Mouse (Mus musculus): ENCODE data around the gene Mus81. TPM values are rescaled to one million over a fixed set of nuclear protein-coding genes. Genes with fewer than 3 reads are reported as not detected.

Gene Mus81
- total RNA-seq (2012; rRNA removed): 31.3 and 36.4 TPM in 2 replicates

- H3K27ac ChIP-seq (ENCODE audit: insufficient read depth, low read depth, low read length, poor library complexity, severe bottlenecking): peak within 1 kb of the TSS; percentile 87
- peaks cover 34% of the 10 kb centered on the region for H3K36me3 ChIP-seq (ENCODE audit: control insufficient read depth, insufficient read depth, low read length, poor library complexity, severe bottlenecking)
- no peaks in the 10 kb centered on the region for H3K9me3 ChIP-seq (ENCODE audit: control insufficient read depth, insufficient read depth, low read depth, low read length)
- H3K4me1 ChIP-seq (ENCODE audit: control insufficient read depth in 2 of 2, insufficient read depth in 2 of 2, low read length in 2 of 2, poor library complexity in 1 of 2): peaks cover 4 to 9% of the 10 kb centered on the region in 2 experiments; a peak in 2 of 4 replicates
- peak within 1 kb of the TSS; percentile 86 for H3K9ac ChIP-seq (ENCODE audit: insufficient read depth, low read depth, low read length, poor library complexity, severe bottlenecking)
- DNase-seq (ENCODE audit: low read depth, low spot score): peak; percentile 97
- in situ Hi-C loops (cut with MboI; ENCODE audit: low sequenced_read_pairs in 2 of 2, unreplicated experiment in 2 of 2): no loop called here
- TF ChIP-seq ZNF384 (IDR thresholded peaks at IDR 0.05; ENCODE audit: low read depth, low read length): peak; percentile 88
- TF ChIP-seq ZC3H11A (IDR thresholded peaks at IDR 0.05; ENCODE audit: borderline replicate concordance, low read depth, low read length): peak; percentile 44; the same call in 1 of the 2 replicates
- no peak; the same call in 1 of the 2 replicates for TF ChIP-seq MAFK (IDR thresholded peaks at IDR 0.05; ENCODE audit: insufficient read depth, low read depth, low read length)
- TF ChIP-seq HCFC1 (IDR thresholded peaks at IDR 0.05; ENCODE audit: borderline replicate concordance, insufficient read depth, low read length): peak; percentile 63
- no peak for TF ChIP-seq CHD2 (IDR thresholded peaks at IDR 0.05; ENCODE audit: low read depth, low read length)
- peak within 1 kb of the TSS; percentile 74 to 89 for H3K4me3 ChIP-seq (ENCODE audit: insufficient read depth in 1 of 2, low read depth in 1 of 2, low read length in 2 of 2, poor library complexity in 1 of 2, severe bottlenecking in 1 of 2)
These were observed at the start of gene Mus81 for GRCm38 (mm10) chr19:5487768-5488550. TSS of gene Mus81 (minus strand) at chr19:5488402.

- DNase-seq (ENCODE audit: low read depth, low spot score): no peak
- Histone ChIP-seq H3K27ac (ENCODE audit: insufficient read depth, low read depth, low read length, poor library complexity, severe bottlenecking) (no peak overlapping the region), H3K9me3 (ENCODE audit: control insufficient read depth, insufficient read depth, low read depth, low read length) (no peaks in the 10 kb centered on the region), H3K36me3 (ENCODE audit: control insufficient read depth, insufficient read depth, low read length, poor library complexity, severe bottlenecking) (no peaks in the 10 kb centered on the region), H3K4me3 (ENCODE audit: insufficient read depth in 1 of 2, low read depth in 1 of 2, low read length in 2 of 2, poor library complexity in 1 of 2, severe bottlenecking in 1 of 2) (no peak overlapping the region), H3K4me1 (ENCODE audit: control insufficient read depth in 2 of 2, insufficient read depth in 2 of 2, low read length in 2 of 2, poor library complexity in 1 of 2) (peaks cover 0 to 2% of the 10 kb centered on the region in 2 experiments; a peak in 1 of 4 replicates), H3K9ac (ENCODE audit: insufficient read depth, low read depth, low read length, poor library complexity, severe bottlenecking) (no peak overlapping the region)
- in situ Hi-C loops (cut with MboI; ENCODE audit: low sequenced_read_pairs in 2 of 2, unreplicated experiment in 2 of 2): no loop called here
- no peak for TF ChIP-seq MAFK (IDR thresholded peaks at IDR 0.05; ENCODE audit: insufficient read depth, low read depth, low read length)
- TF ChIP-seq HCFC1 (IDR thresholded peaks at IDR 0.05; ENCODE audit: borderline replicate concordance, insufficient read depth, low read length): no peak
- TF ChIP-seq CHD2 (IDR thresholded peaks at IDR 0.05; ENCODE audit: low read depth, low read length): no peak
- TF ChIP-seq ZNF384 (IDR thresholded peaks at IDR 0.05; ENCODE audit: low read depth, low read length): no peak
- TF ChIP-seq ZC3H11A (IDR thresholded peaks at IDR 0.05; ENCODE audit: borderline replicate concordance, low read depth, low read length): no peak
These were observed 44.3 kb upstream of the Mus81 start for GRCm38 (mm10) chr19:5532520-5532919.

GRCm38 (mm10) chr19:5530138-5530524, 41.9 kb upstream of the Mus81 start:
- H3K9ac ChIP-seq (ENCODE audit: insufficient read depth, low read depth, low read length, poor library complexity, severe bottlenecking): no peak overlapping the region
- H3K4me1 ChIP-seq (ENCODE audit: control insufficient read depth in 2 of 2, insufficient read depth in 2 of 2, low read length in 2 of 2, poor library complexity in 1 of 2): peaks cover 0 to 6% of the 10 kb centered on the region in 2 experiments; a peak in 1 of 4 replicates
- no peaks in the 10 kb centered on the region for H3K36me3 ChIP-seq (ENCODE audit: control insufficient read depth, insufficient read depth, low read length, poor library complexity, severe bottlenecking)
- no peak for DNase-seq (ENCODE audit: low read depth, low spot score)
- no peaks in the 10 kb centered on the region for H3K9me3 ChIP-seq (ENCODE audit: control insufficient read depth, insufficient read depth, low read depth, low read length)
- no peak overlapping the region for H3K4me3 ChIP-seq (ENCODE audit: insufficient read depth in 1 of 2, low read depth in 1 of 2, low read length in 2 of 2, poor library complexity in 1 of 2, severe bottlenecking in 1 of 2)
- no peak overlapping the region for H3K27ac ChIP-seq (ENCODE audit: insufficient read depth, low read depth, low read length, poor library complexity, severe bottlenecking)
- in situ Hi-C loops (cut with MboI; ENCODE audit: low sequenced_read_pairs in 2 of 2, unreplicated experiment in 2 of 2): no loop called here
- no peak for TF ChIP-seq CHD2 (IDR thresholded peaks at IDR 0.05; ENCODE audit: low read depth, low read length)
- TF ChIP-seq ZC3H11A (IDR thresholded peaks at IDR 0.05; ENCODE audit: borderline replicate concordance, low read depth, low read length): no peak
- no peak for TF ChIP-seq HCFC1 (IDR thresholded peaks at IDR 0.05; ENCODE audit: borderline replicate concordance, insufficient read depth, low read length)
- TF ChIP-seq ZNF384 (IDR thresholded peaks at IDR 0.05; ENCODE audit: low read depth, low read length): no peak
- no peak for TF ChIP-seq MAFK (IDR thresholded peaks at IDR 0.05; ENCODE audit: insufficient read depth, low read depth, low read length)

- Histone ChIP-seq H3K4me1 (ENCODE audit: control insufficient read depth in 2 of 2, insufficient read depth in 2 of 2, low read length in 2 of 2, poor library complexity in 1 of 2) (peaks cover 0 to 7% of the 10 kb centered on the region in 2 experiments; a peak in 1 of 4 replicates), H3K27ac (ENCODE audit: insufficient read depth, low read depth, low read length, poor library complexity, severe bottlenecking) (no peak overlapping the region), H3K9ac (ENCODE audit: insufficient read depth, low read depth, low read length, poor library complexity, severe bottlenecking) (no peak overlapping the region), H3K36me3 (ENCODE audit: control insufficient read depth, insufficient read depth, low read length, poor library complexity, severe bottlenecking) (no peaks in the 10 kb centered on the region), H3K9me3 (ENCODE audit: control insufficient read depth, insufficient read depth, low read depth, low read length) (no peaks in the 10 kb centered on the region), H3K4me3 (ENCODE audit: insufficient read depth in 1 of 2, low read depth in 1 of 2, low read length in 2 of 2, poor library complexity in 1 of 2, severe bottlenecking in 1 of 2) (no peak overlapping the region)
- 0 out of 2 replicates have a peak, but pooled peaks have one; percentile 48 for TF ChIP-seq HCFC1 (IDR thresholded peaks at IDR 0.05; ENCODE audit: borderline replicate concordance, insufficient read depth, low read length)
- TF ChIP-seq CHD2 (IDR thresholded peaks at IDR 0.05; ENCODE audit: low read depth, low read length): no peak
- TF ChIP-seq MAFK (IDR thresholded peaks at IDR 0.05; ENCODE audit: insufficient read depth, low read depth, low read length): 0 out of 2 replicates have a peak, but pooled peaks have one; percentile 21
- TF ChIP-seq ZC3H11A (IDR thresholded peaks at IDR 0.05; ENCODE audit: borderline replicate concordance, low read depth, low read length): peak; percentile 70; the same call in 1 of the 2 replicates
- in situ Hi-C loops (cut with MboI; ENCODE audit: low sequenced_read_pairs in 2 of 2, unreplicated experiment in 2 of 2): loop anchor here in 1 of 2 experiments (5.0 kb wide), 1 partner anchor 43 kb away; no protein-coding TSS in a partner anchor
- peak; percentile 93 for DNase-seq (ENCODE audit: low read depth, low spot score)
These were observed 41.3 kb upstream of the Mus81 start for GRCm38 (mm10) chr19:5529325-5530137.

Data from ES-E14 (cell line).